Mouse (Mus musculus): ENCODE measurements around the gene Gm382. TPM values are rescaled to one million over a fixed set of nuclear protein-coding genes. Genes with fewer than 3 reads are reported as not detected.

Gm382 gene
- not detected in 2 replicates for polyA plus RNA-seq (2014; fragmentation: Nextera tagmentation; extraction: Ambion mirVana)

DNA sequence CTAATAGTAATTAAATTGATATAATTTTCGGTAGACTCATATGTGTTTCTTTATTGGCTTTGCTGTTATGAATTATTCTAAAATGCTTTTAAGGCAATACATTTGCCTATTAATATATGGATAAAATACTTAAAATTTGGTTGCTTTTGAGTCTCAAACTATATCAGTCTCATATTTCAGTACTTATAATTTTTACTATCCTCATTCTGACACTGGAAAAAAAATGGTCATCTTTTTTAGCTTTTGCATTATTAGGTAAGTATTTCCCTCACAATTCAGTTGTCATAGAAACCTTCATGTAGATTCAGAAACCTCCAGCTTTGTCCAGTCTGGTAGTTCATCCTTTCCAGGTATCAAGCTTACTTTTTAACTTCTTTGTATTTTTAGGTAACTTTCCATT is at the start of gene Gm382:
Gm382 (plus strand) TSS at position 301 of the 400 bp plus-strand sequence.
- H3K9me3 ChIP-seq (ENCODE audit: control insufficient read depth, low read length) = no peaks in the 10 kb centered on the region
- no peak for ATAC-seq (ENCODE audit: low read depth)
- WGBS = 82% methylated on average over 1 of the region's 1 CpGs

DNA sequence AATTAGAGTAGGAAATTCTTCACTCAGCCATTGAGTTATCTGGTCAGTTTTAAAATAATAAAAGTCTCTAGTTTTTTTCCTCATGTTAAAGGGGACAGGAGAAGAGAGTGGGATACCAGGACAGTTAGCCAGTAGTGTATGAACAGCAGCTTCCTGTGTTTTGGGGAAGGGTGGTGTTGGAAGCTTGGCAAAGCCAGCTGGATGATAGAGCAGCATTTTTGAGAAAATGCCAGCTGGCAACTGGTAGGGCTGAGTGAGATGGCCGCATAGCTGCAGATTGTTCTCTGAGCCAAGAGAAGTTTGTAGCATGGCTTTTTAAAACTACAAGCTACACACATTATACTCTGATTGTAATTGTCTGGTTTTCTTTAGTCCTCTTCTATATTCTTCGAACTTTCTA is 30.4 kb downstream of the Gm382 start:
- ATAC-seq (ENCODE audit: low read depth) = no peak
- H3K27ac ChIP-seq (ENCODE audit: low read depth, low read length) = no peak overlapping the region

More for the DNA sequence above, at the start of gene Gm382:
- H3K27ac ChIP-seq (ENCODE audit: low read depth, low read length) = no peak within 1 kb of the TSS
- H3K4me1 ChIP-seq (ENCODE audit: control insufficient read depth, insufficient read depth, low read length) = no peaks in the 10 kb centered on the region
- no peak within 1 kb of the TSS for H3K4me3 ChIP-seq (ENCODE audit: low read depth, low read length)
- no peaks in the 10 kb centered on the region for H3K27me3 ChIP-seq (ENCODE audit: control insufficient read depth, insufficient read depth, low read length)
- H3K9ac ChIP-seq (replicated peaks; ENCODE audit: low read depth, low read length) = no peak within 1 kb of the TSS
- H3K4me2 ChIP-seq (ENCODE audit: low read depth, low read length) = no peak within 1 kb of the TSS
- no peaks in the 10 kb centered on the region for H3K36me3 ChIP-seq (ENCODE audit: control insufficient read depth, insufficient read depth, low read length)

DNA sequence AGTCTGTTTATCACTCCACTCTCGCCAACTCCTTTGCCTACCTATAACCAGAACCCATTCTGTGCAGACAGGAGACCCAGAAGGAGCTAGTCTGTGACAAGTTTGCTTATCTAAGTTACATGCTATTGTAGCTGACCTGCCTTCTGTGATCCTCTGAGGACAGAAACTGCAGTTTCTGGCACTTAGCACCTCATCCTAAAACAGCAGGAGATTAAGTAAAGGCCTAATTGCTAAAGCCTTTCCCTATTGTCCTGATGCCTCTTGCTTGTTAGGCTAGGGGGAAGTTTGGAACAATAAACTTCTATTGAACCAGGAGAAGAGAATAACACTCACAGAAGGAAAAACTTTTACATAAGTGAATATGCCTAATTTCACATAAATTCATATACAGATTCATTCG is 51.5 kb downstream of the Gm382 start:
- Histone ChIP-seq H3K27ac (ENCODE audit: low read depth, low read length) (no peak overlapping the region), H3K9ac (replicated peaks; ENCODE audit: low read depth, low read length) (no peak overlapping the region), H3K36me3 (ENCODE audit: control insufficient read depth, insufficient read depth, low read length) (no peaks in the 10 kb centered on the region), H3K9me3 (ENCODE audit: control insufficient read depth, low read length) (no peaks in the 10 kb centered on the region), H3K4me1 (ENCODE audit: control insufficient read depth, insufficient read depth, low read length) (no peaks in the 10 kb centered on the region), H3K27me3 (ENCODE audit: control insufficient read depth, insufficient read depth, low read length) (no peaks in the 10 kb centered on the region), H3K4me2 (ENCODE audit: low read depth, low read length) (no peak overlapping the region), H3K4me3 (ENCODE audit: low read depth, low read length) (no peak overlapping the region)
- no peak for ATAC-seq (ENCODE audit: low read depth)
- WGBS = 50% methylated on average over 2 of the region's 2 CpGs

More for the DNA sequence above, 30.4 kb downstream of the Gm382 start:
- Histone ChIP-seq H3K9me3 (ENCODE audit: control insufficient read depth, low read length) (no peaks in the 10 kb centered on the region), H3K27me3 (ENCODE audit: control insufficient read depth, insufficient read depth, low read length) (no peaks in the 10 kb centered on the region), H3K36me3 (ENCODE audit: control insufficient read depth, insufficient read depth, low read length) (no peaks in the 10 kb centered on the region), H3K4me1 (ENCODE audit: control insufficient read depth, insufficient read depth, low read length) (no peaks in the 10 kb centered on the region), H3K9ac (replicated peaks; ENCODE audit: low read depth, low read length) (no peak overlapping the region), H3K4me2 (ENCODE audit: low read depth, low read length) (no peak overlapping the region), H3K4me3 (ENCODE audit: low read depth, low read length) (no peak overlapping the region)
- whole genome bisulfite sequencing = 88% methylated on average over 2 of the region's 2 CpGs

DNA sequence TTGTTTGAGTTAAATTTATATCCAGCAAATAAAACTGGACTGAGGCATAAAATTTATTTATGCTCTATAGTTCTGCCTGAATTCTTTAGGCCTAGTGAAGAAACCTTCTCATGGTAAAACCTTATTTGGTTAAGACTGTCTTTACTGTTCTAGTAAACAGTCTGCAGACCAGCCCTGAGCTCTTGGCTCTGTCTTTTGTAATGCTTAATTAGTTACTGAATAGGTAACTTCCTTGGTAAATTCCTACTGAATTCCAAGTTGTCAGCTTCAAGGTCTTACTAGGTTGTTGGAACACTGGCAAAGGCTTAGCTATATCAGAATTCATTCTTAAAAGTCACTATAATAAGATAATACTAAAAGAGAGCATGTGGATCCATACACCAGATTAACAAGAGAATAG is 53.3 kb downstream of the Gm382 start:
- Histone ChIP-seq H3K9ac (replicated peaks; ENCODE audit: low read depth, low read length) (no peak overlapping the region), H3K4me3 (ENCODE audit: low read depth, low read length) (no peak overlapping the region), H3K4me2 (ENCODE audit: low read depth, low read length) (no peak overlapping the region), H3K27ac (ENCODE audit: low read depth, low read length) (no peak overlapping the region), H3K9me3 (ENCODE audit: control insufficient read depth, low read length) (no peaks in the 10 kb centered on the region), H3K4me1 (ENCODE audit: control insufficient read depth, insufficient read depth, low read length) (no peaks in the 10 kb centered on the region), H3K27me3 (ENCODE audit: control insufficient read depth, insufficient read depth, low read length) (no peaks in the 10 kb centered on the region), H3K36me3 (ENCODE audit: control insufficient read depth, insufficient read depth, low read length) (no peaks in the 10 kb centered on the region)
- ATAC-seq (ENCODE audit: low read depth) = no peak

DNA sequence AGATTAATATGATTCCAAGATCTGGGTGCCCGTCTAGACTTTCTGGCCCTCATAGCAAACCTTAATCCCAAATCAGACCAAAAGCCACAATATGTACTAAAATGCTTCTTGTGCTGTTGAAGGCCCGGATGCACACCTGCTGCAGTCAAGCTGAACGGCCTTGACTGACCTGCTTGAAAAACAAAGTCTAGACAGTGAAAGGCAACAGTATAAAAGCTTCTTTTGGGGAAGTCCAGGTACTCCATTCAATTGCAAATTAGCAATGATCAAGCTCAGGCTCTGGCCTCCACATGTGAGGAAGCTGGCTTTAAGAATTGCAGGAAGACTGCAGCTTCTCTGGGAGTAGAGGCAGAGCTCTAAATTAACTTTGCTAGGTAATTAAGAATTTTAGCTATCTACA is 54.2 kb downstream of the Gm382 start:
- H3K36me3 ChIP-seq (ENCODE audit: control insufficient read depth, insufficient read depth, low read length) = no peaks in the 10 kb centered on the region
- H3K4me3 ChIP-seq (ENCODE audit: low read depth, low read length) = no peak overlapping the region

DNA sequence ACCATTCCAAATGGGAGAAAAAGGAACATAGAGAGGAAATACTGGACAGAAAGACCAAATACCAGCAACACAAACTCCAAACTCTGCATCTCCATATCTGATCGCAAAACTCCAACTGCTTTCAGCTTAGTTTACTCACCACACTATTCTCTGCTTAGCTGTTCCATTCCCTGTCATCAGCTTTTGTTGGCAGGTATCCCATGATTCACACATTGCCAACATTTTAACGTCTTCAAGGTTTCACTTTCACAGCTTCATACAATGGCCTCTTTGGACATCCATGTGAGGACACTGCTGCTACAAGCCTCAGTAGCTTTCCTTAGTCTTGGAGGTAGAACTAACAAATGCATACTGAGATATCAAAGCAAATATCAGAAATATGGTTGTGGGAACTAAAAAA is 64.6 kb downstream of the Gm382 start:
- no peaks in the 10 kb centered on the region for H3K36me3 ChIP-seq (ENCODE audit: control insufficient read depth, insufficient read depth, low read length)
- no peaks in the 10 kb centered on the region for H3K27me3 ChIP-seq (ENCODE audit: control insufficient read depth, insufficient read depth, low read length)
- H3K4me3 ChIP-seq (ENCODE audit: low read depth, low read length) = no peak overlapping the region
- H3K4me1 ChIP-seq (ENCODE audit: control insufficient read depth, insufficient read depth, low read length) = no peaks in the 10 kb centered on the region
- H3K4me2 ChIP-seq (ENCODE audit: low read depth, low read length) = no peak overlapping the region
- no peak overlapping the region for H3K27ac ChIP-seq (ENCODE audit: low read depth, low read length)
- no peak for ATAC-seq (ENCODE audit: low read depth)
- 91% methylated on average over 2 of the region's 2 CpGs for WGBS
- no peak overlapping the region for H3K9ac ChIP-seq (replicated peaks; ENCODE audit: low read depth, low read length)
- H3K9me3 ChIP-seq (ENCODE audit: control insufficient read depth, low read length) = no peaks in the 10 kb centered on the region

More for the DNA sequence above, 54.2 kb downstream of the Gm382 start:
- no peak overlapping the region for H3K4me2 ChIP-seq (ENCODE audit: low read depth, low read length)
- no peaks in the 10 kb centered on the region for H3K9me3 ChIP-seq (ENCODE audit: control insufficient read depth, low read length)
- H3K9ac ChIP-seq (replicated peaks; ENCODE audit: low read depth, low read length) = no peak overlapping the region
- H3K27me3 ChIP-seq (ENCODE audit: control insufficient read depth, insufficient read depth, low read length) = no peaks in the 10 kb centered on the region
- no peak for ATAC-seq (ENCODE audit: low read depth)
- H3K27ac ChIP-seq (ENCODE audit: low read depth, low read length) = no peak overlapping the region
- H3K4me1 ChIP-seq (ENCODE audit: control insufficient read depth, insufficient read depth, low read length) = no peaks in the 10 kb centered on the region
- WGBS = 81% methylated on average over 3 of the region's 3 CpGs

Other genes starting within 250 kb of the Gm382 start
- gene 4932411N23Rik, start 224.1 kb upstream of the Gm382 start, polyA plus RNA-seq (2014; fragmentation: Nextera tagmentation; extraction: Ambion mirVana) = not detected in 2 replicates

Measured in neural tube, embryonic 14.5 days (tissue).